Mouse (Mus musculus) lung, postnatal 14 days (tissue): ENCODE results near the gene Uchl4.
"Not testable (repeated sequence)": the region's sequence is repeated elsewhere in the genome, so short reads cannot be mapped to it uniquely, and the experiment has no call there.

Experiments used
- DNase-seq: peaks from one replicate; pipeline ENCODE4 v3.0.0; 2021

Uchl4 gene

GRCm38 (mm10) chr9:64234768-64235435 lies at the start of gene Uchl4:
Gene Uchl4, plus strand, starts transcription at chr9:64235201.
- no peak for DNase-seq

GRCm38 (mm10) chr9:64193879-64194278 lies 41.1 kb upstream of the Uchl4 start:
- DNase-seq = no peak

DNA sequence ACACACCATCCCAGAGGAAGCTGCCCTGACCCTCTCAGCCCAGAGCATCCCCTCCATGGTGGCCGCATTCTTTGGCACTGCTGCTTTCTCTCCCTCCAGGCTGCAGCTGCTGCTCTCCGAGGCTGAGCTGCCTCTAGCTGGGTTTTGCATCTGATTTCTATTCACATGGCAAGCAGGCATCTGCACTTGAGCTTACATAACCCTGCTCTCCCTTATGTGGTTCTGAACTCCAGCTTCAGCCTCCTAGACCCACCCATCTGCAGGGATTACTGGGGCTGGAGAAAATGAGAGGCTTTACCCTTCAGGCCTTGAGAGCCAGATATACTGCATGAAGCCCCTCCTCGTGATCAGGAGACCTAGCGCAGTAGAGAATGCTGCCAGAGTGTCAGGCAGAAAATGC lies 39.4 kb upstream of the Uchl4 start:
- no peak for DNase-seq

- DNase-seq = no peak
These were observed 37.5 kb upstream of the Uchl4 start for GRCm38 (mm10) chr9:64197524-64197923.

GRCm38 (mm10) chr9:64198068-64198762 lies 36.8 kb upstream of the Uchl4 start:
- DNase-seq = no peak

- DNase-seq = not testable (repeated sequence)
These were observed 36.1 kb upstream of the Uchl4 start for GRCm38 (mm10) chr9:64198763-64199418.

DNA sequence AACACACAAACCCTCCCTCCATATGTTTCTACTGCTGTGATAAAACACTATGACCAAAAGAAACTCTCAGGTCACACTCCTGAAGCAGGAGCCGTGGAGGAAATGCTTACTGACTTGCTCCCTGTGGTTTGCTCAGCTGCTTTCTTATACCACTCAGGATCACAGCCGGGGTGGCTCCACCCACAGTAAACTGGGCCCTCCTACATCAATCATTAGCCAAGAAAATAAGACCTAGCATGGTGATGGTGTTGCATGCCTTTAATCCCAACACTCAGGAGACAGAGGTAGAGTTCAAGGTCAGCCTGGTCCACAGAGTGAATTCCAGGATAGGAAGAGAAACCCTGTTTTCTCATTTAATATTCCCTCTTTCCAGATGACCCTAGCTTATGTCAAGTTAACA lies 35.1 kb upstream of the Uchl4 start:
- DNase-seq = no peak

DNA sequence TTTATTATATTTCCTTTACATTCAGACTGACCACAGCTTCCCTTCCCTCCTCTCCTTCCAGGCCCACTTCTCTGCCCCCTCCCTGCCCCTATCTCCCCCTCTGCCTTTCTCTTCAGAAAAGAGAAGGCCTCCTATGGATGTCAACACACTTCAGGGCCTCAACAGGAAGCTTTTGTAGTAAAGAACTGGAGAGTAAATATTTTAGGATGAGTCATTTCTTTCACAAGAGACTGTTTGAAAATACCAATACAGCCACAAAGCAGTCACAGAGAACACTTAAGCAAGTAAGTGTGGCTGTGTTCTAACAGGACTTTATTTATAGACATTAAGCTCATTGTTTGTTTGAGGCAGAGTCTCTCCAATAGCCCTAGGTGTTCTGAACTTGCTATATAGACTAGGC lies 32.7 kb upstream of the Uchl4 start:
- no peak for DNase-seq

DNA sequence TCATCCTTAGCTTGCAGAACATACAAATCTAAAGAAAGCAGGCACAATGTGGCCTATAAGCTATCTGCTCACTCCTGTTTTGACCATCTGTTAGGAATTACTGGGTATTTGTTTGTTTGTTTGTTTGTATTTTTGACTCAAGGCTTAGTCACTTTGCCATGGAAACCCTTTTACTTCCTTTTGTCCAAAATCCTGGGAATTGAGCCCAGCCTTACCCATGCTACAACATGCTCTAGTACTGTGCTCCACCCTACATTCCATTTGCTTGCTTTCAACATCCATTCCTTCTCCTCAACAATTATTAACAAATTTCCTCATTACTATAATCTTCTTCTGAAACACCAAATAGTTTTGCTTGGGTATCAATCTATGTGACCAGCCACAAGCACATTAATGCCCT lies 32.1 kb upstream of the Uchl4 start:
- DNase-seq = no peak

DNA sequence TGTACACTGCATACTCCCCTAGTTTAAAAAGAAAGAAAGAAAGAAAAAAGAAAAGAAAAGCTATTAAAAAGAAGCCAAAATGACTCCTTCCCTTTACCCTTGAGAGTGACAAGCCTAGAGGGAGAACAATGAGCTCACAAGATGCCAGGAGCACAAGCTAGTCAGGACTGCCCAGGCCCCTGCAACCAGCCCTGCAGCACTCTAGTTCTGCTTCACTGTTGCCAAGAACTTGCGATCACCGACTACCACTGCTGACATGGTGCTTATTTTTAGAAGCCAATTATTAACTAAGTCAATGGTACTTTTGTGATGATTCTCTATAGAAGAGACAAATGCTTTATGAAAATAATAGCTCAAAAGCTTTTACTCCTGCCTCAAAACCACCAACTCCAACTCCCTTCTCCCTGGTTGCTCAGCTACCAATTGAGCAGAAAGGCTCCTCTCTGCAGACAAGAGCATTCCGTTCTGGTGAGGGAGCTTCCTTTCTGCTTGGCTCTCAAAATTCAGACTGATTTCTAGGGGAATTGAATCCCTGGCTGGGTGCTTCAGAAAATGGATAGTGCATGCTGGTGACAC lies 27.4 kb upstream of the Uchl4 start:
- no peak for DNase-seq

DNA sequence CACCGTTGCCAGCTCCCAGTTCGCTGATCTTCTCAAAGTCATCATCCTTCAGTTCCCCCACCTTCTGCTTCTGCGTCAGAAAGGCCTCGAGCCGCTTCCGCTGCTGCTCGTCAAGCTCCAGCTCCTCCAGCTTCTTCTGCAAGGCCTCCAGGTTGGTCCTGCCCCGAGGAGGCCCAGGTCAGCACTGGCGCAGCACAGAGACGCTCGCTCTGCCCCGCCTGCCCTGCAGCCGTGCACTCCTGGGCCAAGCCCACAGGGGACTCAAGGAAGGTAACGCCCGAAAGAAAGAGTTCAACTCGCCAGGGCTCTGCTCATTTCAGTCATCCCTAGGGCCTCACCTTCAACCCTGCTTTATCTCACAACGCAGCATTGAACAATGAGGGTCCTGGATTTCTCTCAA lies 20.5 kb upstream of the Uchl4 start:
- no peak for DNase-seq

- no peak for DNase-seq
These were observed 18.9 kb upstream of the Uchl4 start for GRCm38 (mm10) chr9:64216090-64216489.

DNA sequence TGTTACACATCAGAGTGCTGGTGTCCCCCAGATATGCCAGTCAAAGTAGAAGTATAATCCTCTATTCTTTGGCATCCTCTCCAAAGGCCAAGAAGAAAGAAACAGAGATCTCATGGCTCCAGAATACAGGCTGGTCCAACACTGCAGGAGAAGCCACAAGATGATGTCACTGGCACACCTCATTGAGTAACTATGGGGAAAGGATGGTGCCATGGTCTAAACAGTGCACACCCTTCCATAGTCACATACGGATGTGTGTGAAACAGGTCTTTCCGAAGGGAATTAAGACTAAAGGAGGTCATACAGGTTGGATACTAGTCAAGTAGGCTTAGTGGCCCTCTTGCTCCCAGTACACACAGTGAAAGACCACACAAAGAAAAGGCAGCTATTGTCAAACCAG lies 18.4 kb upstream of the Uchl4 start:
- no peak for DNase-seq

DNA sequence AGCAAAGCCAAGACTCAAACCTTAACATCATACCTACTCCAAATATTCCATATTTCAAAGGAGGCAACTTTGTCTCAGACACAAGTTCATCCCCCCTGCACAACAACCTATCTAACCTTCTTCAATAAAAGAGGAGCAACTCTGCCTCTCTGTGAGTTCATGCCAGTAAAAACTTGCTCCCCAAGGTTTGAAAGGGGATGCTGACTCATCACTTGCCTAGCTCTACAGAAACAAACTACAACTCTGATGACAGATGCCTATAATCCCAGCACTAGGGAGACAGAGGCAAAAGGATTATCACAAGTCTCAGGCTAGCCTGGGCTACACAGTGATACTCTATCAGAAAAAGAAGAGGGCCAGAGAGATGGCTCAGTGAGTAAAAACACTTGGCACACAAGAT lies 17.1 kb upstream of the Uchl4 start:
- DNase-seq = no peak

DNA sequence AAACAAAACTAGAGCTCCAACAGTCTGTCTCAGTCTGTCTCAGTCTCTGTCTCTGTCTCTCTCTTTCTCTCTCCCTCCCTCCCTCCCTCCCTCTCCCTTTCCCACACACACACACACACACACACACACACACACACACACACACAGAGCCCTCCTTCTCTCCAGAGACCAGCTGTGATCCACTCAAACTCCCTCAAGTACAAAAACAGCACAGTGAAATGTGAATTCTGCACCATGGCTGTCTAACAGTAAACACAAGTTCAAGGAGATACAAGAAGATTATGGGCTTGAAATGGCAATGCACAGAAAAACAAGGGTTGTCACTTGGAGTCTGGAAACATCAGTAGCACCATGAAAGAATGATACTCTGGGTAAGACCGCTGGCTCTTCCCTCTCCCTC lies 15.7 kb upstream of the Uchl4 start:
- no peak for DNase-seq

- DNase-seq = no peak
These were observed 15.1 kb upstream of the Uchl4 start for GRCm38 (mm10) chr9:64219772-64220420.

DNA sequence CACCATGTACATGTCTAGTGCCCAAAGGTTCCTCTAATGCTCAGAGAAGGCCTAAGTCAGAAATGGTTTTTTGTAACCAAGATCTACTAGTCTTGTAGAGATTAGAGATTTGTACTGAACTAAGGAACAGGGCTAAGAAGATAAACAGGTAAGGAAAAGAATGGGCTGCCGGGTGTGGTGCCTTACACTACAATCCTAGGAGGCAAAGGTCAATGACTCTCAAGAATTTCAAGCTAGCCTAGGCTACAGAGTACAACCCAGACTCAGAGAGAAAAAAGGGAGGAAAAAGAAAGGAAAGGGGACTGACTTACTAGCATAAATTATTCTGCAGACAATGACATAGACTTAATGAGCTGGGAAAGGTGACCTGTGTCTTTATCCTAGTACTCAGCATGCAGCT lies 14.4 kb upstream of the Uchl4 start:
- no peak for DNase-seq

GRCm38 (mm10) chr9:64221480-64221879 lies 13.5 kb upstream of the Uchl4 start:
- no peak for DNase-seq

GRCm38 (mm10) chr9:64222098-64222497 lies 12.9 kb upstream of the Uchl4 start:
- no peak for DNase-seq

- no peak for DNase-seq
These were observed 9.2 kb upstream of the Uchl4 start for GRCm38 (mm10) chr9:64225805-64226204.

DNA sequence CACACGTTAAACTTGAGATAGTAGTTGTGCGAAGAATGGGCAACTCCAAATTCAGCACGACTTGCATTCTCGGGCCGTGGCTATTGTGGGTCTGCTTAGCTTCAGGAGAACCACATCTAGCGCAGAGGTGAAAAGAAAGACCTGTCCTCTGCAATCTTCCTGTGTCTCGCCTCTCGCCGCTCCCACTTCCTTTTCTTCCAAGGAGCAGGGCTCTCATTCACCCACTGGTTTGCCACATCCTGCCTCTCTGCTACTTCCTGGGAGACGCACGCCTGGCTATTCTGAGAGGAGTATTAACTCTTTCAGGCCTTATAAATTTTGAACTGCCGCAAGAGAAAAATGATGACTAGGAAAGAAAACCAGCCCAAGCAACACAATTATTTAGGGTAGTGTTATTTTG lies 7.3 kb upstream of the Uchl4 start:
- no peak for DNase-seq

DNA sequence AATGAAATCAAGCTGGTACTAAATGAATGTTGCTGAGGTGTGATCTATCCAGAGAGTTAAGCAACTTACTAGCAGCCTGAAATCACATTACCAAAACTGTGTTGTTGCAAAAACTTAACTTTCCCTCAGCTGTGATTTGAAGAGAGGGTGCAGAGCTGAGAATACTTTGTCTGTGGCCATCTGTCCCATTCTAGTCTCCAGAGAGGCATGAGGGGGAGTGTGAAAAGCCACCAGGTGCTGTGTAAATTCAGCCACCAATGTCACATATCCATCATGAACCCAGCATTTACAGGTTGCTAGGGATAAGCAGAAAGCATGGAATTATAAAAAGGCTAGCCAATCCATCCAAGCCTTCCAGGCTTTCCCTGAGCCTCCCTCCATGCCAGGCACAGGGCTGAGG lies 6.0 kb upstream of the Uchl4 start:
- DNase-seq = no peak

DNA sequence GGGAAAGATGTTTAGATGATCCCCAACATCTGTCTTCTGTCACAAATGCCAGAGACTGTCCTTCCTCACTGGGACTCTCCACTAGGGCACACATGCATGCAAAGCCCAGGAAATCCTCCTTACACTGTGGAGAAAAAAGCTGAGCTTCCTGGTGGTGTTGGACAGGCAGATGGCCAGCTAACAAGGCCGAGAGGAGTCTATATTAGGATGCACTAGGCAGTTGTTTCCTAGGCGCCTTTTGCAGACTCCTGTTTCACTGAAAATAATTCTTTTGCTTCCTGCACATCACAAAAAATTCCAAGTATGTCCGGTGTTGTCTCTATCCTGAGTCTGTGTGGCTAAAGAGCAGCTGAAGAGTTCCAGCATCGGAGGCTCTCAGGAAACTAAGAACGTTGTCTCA lies 3.8 kb upstream of the Uchl4 start:
- no peak for DNase-seq

- no peak for DNase-seq
These were observed 3.3 kb upstream of the Uchl4 start for GRCm38 (mm10) chr9:64231674-64232073.
